Mouse (Mus musculus) myocyte (in vitro differentiated cells): ENCODE measurements at regions not wholly inside any gene's neighbourhood (a gene's known extent, or its start where the extent isn't known, plus 50 kb on each side); places are given as distances from the start of the nearest gene placed in this dataset.

Source experiments
- MAX ChIP-seq: IDR thresholded peaks from one replicate; pipeline ENCODE4 v1.6.1; 2011; ENCODE audit warnings: low read depth, mild to moderate bottlenecking, control low read depth
- POLR2AphosphoS2 ChIP-seq: IDR thresholded peaks from one replicate; pipeline ENCODE4 v1.6.1; 2011; ENCODE audit warnings: low read depth, control low read depth; ENCODE audit not compliant: insufficient read length
- TCF12 ChIP-seq: IDR thresholded peaks from one replicate; pipeline ENCODE4 v1.6.1; 2011; ENCODE audit warnings: mild to moderate bottlenecking, control low read depth; ENCODE audit not compliant: poor library complexity, insufficient read depth, severe bottlenecking
- USF1 ChIP-seq: IDR thresholded peaks from one replicate; pipeline ENCODE4 v1.6.1; 2011; ENCODE audit warnings: low read depth, mild to moderate bottlenecking, control low read depth, moderate library complexity

DNA sequence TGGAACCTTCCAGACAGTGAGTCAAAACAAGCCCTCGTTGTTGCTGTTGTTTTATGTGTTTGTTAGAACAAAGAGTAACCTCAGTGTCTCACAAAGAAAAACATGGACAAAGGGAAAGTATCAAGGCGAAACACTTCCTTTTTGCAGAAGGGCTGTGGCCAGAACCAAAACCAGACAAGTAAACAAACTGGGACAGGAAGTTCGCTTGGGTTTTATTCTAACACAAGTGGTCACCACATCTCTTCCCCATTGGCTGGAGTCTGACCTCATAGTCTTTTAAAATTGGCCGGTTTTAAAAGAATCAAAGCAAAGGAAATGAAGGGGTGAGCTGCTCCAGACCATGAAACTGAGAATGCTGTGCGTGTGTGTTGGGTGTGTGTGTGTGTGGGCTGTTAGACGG lies 194.4 kb upstream of the Egln3 start:
- TF ChIP-seq POLR2AphosphoS2 (no peak), MAX (no peak), TCF12 (no peak), USF1 (no peak)
